Mouse (Mus musculus): ENCODE data around the gene Rnf216.

- TF ChIP-seq POLR2A (IDR thresholded peaks at IDR 0.05; ENCODE audit: low read depth, low read length), result peak; percentile 100
- TF ChIP-seq CTCF (IDR thresholded peaks at IDR 0.05; ENCODE audit: borderline replicate concordance, insufficient read depth, low read length), result no peak
These were observed 152.9 kb downstream of the Rnf216 start, which contains the start of gene Fscn1 for GRCm38 (mm10) chr5:142959576-142960556.
